Mouse (Mus musculus) liver, adult 2 months (tissue): ENCODE results near the gene Mtx1.

Experiments used
- CTCF ChIP-seq: fragments of 200-500 bp; IDR thresholded peaks from 2 replicates; pipeline ENCODE4 v1.5.1; 2011; ENCODE audit warnings: low read depth, low read length, control low read depth
- POLR2A ChIP-seq: fragments of 200-500 bp; IDR thresholded peaks from 2 replicates; pipeline ENCODE4 v1.6.1; 2011; ENCODE audit warnings: low read length, control low read depth; ENCODE audit not compliant: insufficient read depth; ENCODE audit errors: extremely low read depth

- no peak for TF ChIP-seq POLR2A
- TF ChIP-seq CTCF: no peak
Observed at GRCm38 (mm10) chr3:89233562-89234110, 6.7 kb upstream of the Mtx1 start.
